Mouse (Mus musculus) retina, postnatal 7 days (tissue): ENCODE results near the gene Tecr.
A peak's percentile ranks its signal among the peaks of the same experiment; 100 is the strongest.
"Not testable (repeated sequence)": the region's sequence is repeated elsewhere in the genome, so short reads cannot be mapped to it uniquely, and the experiment has no call there.

ENCODE experiments used
- DNase-seq: peaks from one replicate; pipeline ENCODE4 v3.0.0-alpha.2; 2012; ENCODE audit warnings: low read depth, low spot score

Gene Tecr

GRCm38 (mm10) chr8:83580826-83581225 is 26.9 kb downstream of the Tecr start:
- DNase-seq = no peak

DNA sequence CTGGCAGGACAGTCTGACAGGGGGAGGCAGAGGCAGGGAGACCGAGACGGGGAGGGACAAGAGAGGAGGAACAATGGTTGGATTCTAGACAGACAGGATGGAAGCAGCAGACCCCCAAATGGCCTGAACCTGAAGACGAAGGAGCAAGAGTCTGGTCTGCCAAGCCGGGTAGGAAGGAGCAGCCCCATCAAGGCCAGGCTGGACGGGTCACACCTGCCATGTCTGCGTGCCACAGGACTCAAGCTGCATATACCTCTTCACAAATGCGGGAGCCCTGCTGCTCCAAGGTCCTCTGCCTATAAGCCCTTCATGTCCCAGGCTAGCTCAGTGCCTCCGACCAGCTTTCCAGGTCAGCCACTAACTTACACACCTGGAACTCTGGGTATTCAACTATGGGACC is 28.1 kb downstream of the Tecr start:
- DNase-seq = no peak

GRCm38 (mm10) chr8:83578131-83579055 is 29.4 kb downstream of the Tecr start:
- DNase-seq = no peak

GRCm38 (mm10) chr8:83577384-83577791 is 30.4 kb downstream of the Tecr start:
- no peak for DNase-seq

- DNase-seq = no peak
Observed at GRCm38 (mm10) chr8:83576921-83577320, 30.9 kb downstream of the Tecr start.

GRCm38 (mm10) chr8:83576516-83576895 is 31.3 kb downstream of the Tecr start:
- DNase-seq = no peak

- DNase-seq = no peak
Observed at GRCm38 (mm10) chr8:83575561-83576515, 31.9 kb downstream of the Tecr start.

- DNase-seq = no peak
Observed at GRCm38 (mm10) chr8:83574631-83575315, 33.0 kb downstream of the Tecr start.

GRCm38 (mm10) chr8:83573140-83573875 is 34.5 kb downstream of the Tecr start:
- DNase-seq = no peak

GRCm38 (mm10) chr8:83572246-83572812 is 35.4 kb downstream of the Tecr start:
- no peak for DNase-seq

GRCm38 (mm10) chr8:83571791-83572190 is 36.0 kb downstream of the Tecr start:
- no peak for DNase-seq

- not testable (repeated sequence) for DNase-seq
Observed at GRCm38 (mm10) chr8:83571001-83571340, 36.8 kb downstream of the Tecr start.

- DNase-seq = no peak
Observed at GRCm38 (mm10) chr8:83570272-83571000, 37.3 kb downstream of the Tecr start.

- no peak for DNase-seq
Observed at GRCm38 (mm10) chr8:83569165-83569564, 38.6 kb downstream of the Tecr start.

DNA sequence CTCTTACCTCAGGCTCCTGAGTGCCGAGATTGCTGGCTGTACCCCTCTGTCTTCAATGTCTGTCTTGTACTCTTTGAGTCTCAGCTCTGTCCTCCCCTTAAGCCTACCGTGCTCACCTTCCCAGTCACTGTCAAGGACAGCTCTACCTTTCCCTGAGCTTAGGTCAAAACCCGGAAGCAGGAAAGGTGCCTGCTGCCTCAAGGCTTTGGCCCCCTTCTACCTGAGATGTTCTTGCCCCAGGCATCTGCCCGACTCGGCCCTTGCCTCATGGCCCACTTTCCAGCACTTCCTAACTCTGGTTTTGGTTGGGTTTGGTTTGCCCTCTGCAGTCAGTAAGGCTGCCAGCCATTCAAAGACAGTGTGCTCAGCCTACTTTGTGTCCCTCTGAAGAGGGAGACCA is 39.0 kb downstream of the Tecr start:
- DNase-seq = no peak

- no peak for DNase-seq
Observed at GRCm38 (mm10) chr8:83568128-83568527, 39.6 kb downstream of the Tecr start.

DNA sequence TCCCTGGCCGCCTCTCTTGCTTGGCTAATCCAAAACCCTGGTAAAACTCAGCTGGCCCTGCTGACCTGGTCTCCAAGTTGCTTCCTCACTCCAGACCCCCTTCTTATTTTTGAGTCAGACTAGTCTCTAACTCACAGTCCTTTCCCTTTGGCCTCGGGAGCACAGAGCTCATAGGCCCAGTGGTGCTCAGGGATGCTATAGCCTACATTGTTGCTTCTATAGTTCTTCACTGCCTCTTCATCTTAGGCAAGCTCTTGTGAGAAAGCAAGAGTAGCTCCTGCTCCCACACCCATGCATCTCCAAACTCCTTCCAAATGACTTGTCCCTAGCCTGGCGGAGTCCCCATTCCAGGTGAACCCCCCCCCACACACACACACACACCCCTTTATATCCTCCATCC is 40.1 kb downstream of the Tecr start:
- no peak for DNase-seq

GRCm38 (mm10) chr8:83566469-83567395 is 41.0 kb downstream of the Tecr start, which contains the start of gene Ndufb7:
Ndufb7 (plus strand) TSS chr8:83566671.
- DNase-seq = peak; percentile 90
